Mouse (Mus musculus) effector memory CD4-positive, alpha-beta T cell, adult 7 months (primary cell): Measurements from ENCODE around the gene Vmn1r193. TPM values are rescaled to one million over a fixed set of nuclear protein-coding genes. Genes with fewer than 3 reads are reported as not detected.

Source experiments
- polyA plus RNA-seq: library from polyadenylated mRNA; unstranded; fragments of 100-300 nt; shearing (Covaris generic); gene quantifications from one replicate; pipeline ENCODE4 v1.2.1, GENCODE M21; 2017

The Vmn1r193 gene
- 0.06 TPM for polyA plus RNA-seq

DNA sequence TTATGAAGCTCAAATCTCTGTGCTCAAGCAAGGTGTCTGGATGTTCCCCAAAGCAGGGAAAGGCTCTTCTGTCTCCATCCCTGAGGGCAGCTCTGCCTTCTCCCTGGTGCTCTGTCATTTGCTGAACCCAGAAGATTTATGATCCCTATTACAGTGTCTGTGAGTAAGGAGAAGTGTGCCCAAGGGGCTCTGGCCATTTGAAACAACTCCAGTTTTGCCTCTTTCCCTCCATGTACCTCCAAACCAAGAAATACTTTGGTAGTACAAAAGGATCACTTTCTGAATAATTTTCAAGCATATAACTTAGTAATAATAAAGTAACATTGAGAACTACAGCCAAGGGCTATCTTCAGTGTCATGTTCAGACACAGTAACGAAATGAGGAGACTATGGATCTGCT is at the start of gene Vmn1r193:
Gene Vmn1r193, minus strand, starts transcription at position 101 of the 400 bp plus-strand sequence.

DNA sequence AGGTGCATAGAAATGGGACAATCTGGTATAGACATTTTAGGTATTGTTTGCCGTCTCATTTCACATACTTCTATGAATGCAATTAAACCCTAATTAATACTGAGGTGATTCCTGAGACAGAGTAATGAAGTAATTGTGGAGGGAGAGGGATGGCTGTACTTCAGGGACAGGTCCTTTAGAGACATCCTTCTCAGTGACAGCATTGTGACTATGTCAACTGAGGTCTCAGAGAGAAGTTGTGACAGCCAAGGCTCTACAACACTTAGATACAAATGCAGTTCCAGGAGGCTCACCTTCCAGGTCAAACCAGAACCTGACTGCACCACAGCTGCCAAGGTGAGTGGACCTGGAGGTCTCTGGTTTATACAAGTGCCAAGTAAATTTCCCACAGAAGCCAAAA is 47.3 kb upstream of the Vmn1r193 start, which contains the start of gene Vmn1r195:
Gene Vmn1r195, plus strand, starts transcription at position 301 of the 400 bp plus-strand sequence.

DNA sequence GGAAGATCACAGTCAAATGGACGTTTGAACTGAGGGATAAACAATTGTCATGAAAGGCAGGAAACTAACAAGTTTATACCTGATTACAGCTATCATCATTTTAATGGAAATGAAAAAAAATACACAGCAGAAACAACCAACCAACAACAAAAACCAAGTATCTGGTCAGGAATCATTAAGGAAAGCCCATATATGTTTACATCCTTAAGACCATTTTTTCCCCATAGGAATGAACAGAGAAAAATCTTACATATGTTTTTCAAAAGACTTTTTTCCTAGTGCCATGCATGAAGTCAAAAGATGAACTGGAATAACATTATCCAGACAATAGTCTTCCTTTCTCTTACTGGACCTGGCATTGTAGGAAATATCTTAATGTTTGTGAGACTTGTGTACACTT is 21.0 kb upstream of the Vmn1r193 start, which contains the start of gene Vmn1r194:
Gene Vmn1r194, plus strand, starts transcription at position 301 of the 400 bp plus-strand sequence.

DNA sequence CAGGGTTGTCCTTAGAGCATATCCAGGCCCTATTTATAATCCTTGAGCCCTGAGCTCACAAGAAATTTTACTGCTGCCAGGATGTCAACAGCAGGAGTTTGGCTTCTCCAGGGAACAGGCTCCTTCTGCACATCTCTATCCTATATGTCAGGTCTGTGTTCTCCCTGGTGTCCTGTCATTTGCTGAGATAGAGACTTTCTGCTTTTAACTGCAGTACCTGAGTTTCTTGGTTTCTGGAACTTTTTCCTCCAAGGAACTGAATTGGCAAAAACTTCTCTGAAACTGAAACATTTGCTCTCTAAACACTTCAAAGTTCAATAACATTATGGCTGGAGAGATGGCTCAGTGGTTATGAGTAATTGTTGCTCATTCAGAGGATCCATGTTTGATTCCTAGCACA is 31.9 kb downstream of the Vmn1r193 start, which contains the start of gene Vmn1r192:
Gene Vmn1r192, minus strand, starts transcription at position 101 of the 400 bp plus-strand sequence.

DNA sequence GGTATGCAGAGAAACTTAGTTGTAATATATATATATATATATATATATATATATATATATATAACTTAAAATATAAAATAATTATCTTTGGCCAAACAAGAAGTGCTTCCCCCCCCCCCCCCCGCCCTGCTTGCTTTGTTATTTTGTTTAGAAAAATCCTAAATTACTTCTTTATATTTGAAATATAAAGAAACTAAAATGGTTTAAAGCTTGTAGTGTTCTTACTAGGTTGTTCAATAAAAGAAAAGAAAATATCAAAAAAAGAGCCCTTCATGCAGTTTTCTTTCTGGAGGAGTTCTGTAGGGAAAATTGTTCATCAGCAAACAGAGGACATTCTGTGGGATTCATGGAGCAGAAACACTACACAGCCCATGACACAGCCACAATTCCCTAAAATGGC is 39.1 kb downstream of the Vmn1r193 start, which contains the start of gene Vmn1r191:
Gene Vmn1r191, minus strand, starts transcription at position 101 of the 400 bp plus-strand sequence.

Other genes starting within 250 kb of the Vmn1r193 start
- not detected for gene Pom121l2, start 242.0 kb downstream of the Vmn1r193 start, polyA plus RNA-seq
- gene Prss16, start 213.4 kb downstream of the Vmn1r193 start, polyA plus RNA-seq, result 6.0 TPM
- not detected for gene Hist1h2ah, start 187.6 kb downstream of the Vmn1r193 start, polyA plus RNA-seq
- not detected for gene Hist1h2bk, start 187.3 kb downstream of the Vmn1r193 start, polyA plus RNA-seq
- 10.9 TPM for gene Hist1h4i, start 181.8 kb downstream of the Vmn1r193 start, polyA plus RNA-seq
- not detected for gene Hist1h2ag, start 180.2 kb downstream of the Vmn1r193 start, polyA plus RNA-seq
- gene Hist1h2bj, start 179.9 kb downstream of the Vmn1r193 start, polyA plus RNA-seq, result 1.3 TPM
- not detected for gene Vmn1r188, start 138.7 kb downstream of the Vmn1r193 start, polyA plus RNA-seq
- gene Vmn1r189, start 117.3 kb downstream of the Vmn1r193 start, polyA plus RNA-seq, result not detected
- gene Vmn1r191, start 39.2 kb downstream of the Vmn1r193 start, polyA plus RNA-seq, result not detected
- gene Vmn1r192, start 32.0 kb downstream of the Vmn1r193 start, polyA plus RNA-seq, result not detected
- gene Vmn1r194, start 21.1 kb upstream of the Vmn1r193 start, polyA plus RNA-seq, result not detected
- not detected for gene Vmn1r195, start 47.4 kb upstream of the Vmn1r193 start, polyA plus RNA-seq
- gene Vmn1r196, start 66.8 kb upstream of the Vmn1r193 start, polyA plus RNA-seq, result 0.15 TPM
- not detected for gene Vmn1r197, start 101.4 kb upstream of the Vmn1r193 start, polyA plus RNA-seq
- 0.46 TPM for gene Vmn1r198, start 127.2 kb upstream of the Vmn1r193 start, polyA plus RNA-seq
- gene Vmn1r199, start 156.7 kb upstream of the Vmn1r193 start, polyA plus RNA-seq, result not detected
- gene Vmn1r200, start 167.2 kb upstream of the Vmn1r193 start, polyA plus RNA-seq, result 0.67 TPM
- gene Vmn1r201, start 248.8 kb upstream of the Vmn1r193 start, polyA plus RNA-seq, result not detected